Mouse (Mus musculus): ENCODE results near the gene Prr9. TPM values are rescaled to one million over a fixed set of nuclear protein-coding genes. Genes with fewer than 3 reads are reported as not detected.

Gene Prr9
- total RNA-seq (2014; rRNA removed), result not detected in 2 replicates
- not detected in 2 replicates for polyA plus RNA-seq (2012; rRNA removed)

GRCm38 (mm10) chr3:92123847-92124246, at the start of gene Prr9:
TSS of gene Prr9 (minus strand) at chr3:92123947.
- Histone ChIP-seq H3K4me3 (ENCODE audit: insufficient read depth, low read depth, low read length) (no peak within 1 kb of the TSS), H3K27me3 (ENCODE audit: control insufficient read depth, insufficient read depth, low read length) (no peaks in the 10 kb centered on the region), H3K36me3 (ENCODE audit: control insufficient read depth, insufficient read depth, low read length) (no peaks in the 10 kb centered on the region), H3K9ac (ENCODE audit: low read depth, low read length) (no peak within 1 kb of the TSS), H3K79me2 (ENCODE audit: control insufficient read depth, insufficient read depth, low read length) (no peaks in the 10 kb centered on the region), H3K27ac (replicated peaks; ENCODE audit: insufficient read depth, low read depth, low read length) (no peak within 1 kb of the TSS), H3K4me1 (ENCODE audit: control insufficient read depth, insufficient read depth, low read length) (no peaks in the 10 kb centered on the region)
- TF ChIP-seq POLR2A (IDR thresholded peaks at IDR 0.05; ENCODE audit: extremely low read depth, insufficient read depth, low read length), result no peak
- no peak for DNase-seq (ENCODE audit: extremely low read depth, low read depth, low spot score)
- WGBS, result 83% methylated on average over 5 of the region's 5 CpGs

GRCm38 (mm10) chr3:92169847-92170246, 46.1 kb upstream of the Prr9 start:
- DNase-seq (ENCODE audit: extremely low read depth, low read depth, low spot score), result no peak
- H3K4me1 ChIP-seq (ENCODE audit: control insufficient read depth, insufficient read depth, low read length), result no peaks in the 10 kb centered on the region
- no peak overlapping the region for H3K4me3 ChIP-seq (ENCODE audit: insufficient read depth, low read depth, low read length)
- TF ChIP-seq CTCF (IDR thresholded peaks at IDR 0.05; ENCODE audit: low read depth, low read length), result no peak
- H3K79me2 ChIP-seq (ENCODE audit: control insufficient read depth, insufficient read depth, low read length), result no peaks in the 10 kb centered on the region
- WGBS, result 85% methylated on average over 3 of the region's 3 CpGs
- H3K36me3 ChIP-seq (ENCODE audit: control insufficient read depth, insufficient read depth, low read length), result no peaks in the 10 kb centered on the region
- H3K27ac ChIP-seq (replicated peaks; ENCODE audit: insufficient read depth, low read depth, low read length), result no peak overlapping the region
- H3K9ac ChIP-seq (ENCODE audit: low read depth, low read length), result no peak overlapping the region
- H3K27me3 ChIP-seq (ENCODE audit: control insufficient read depth, insufficient read depth, low read length), result no peaks in the 10 kb centered on the region

- Histone ChIP-seq H3K27me3 (ENCODE audit: control insufficient read depth, insufficient read depth, low read length) (no peaks in the 10 kb centered on the region), H3K79me2 (ENCODE audit: control insufficient read depth, insufficient read depth, low read length) (no peaks in the 10 kb centered on the region), H3K9ac (ENCODE audit: low read depth, low read length) (no peak overlapping the region), H3K36me3 (ENCODE audit: control insufficient read depth, insufficient read depth, low read length) (no peaks in the 10 kb centered on the region), H3K4me3 (ENCODE audit: insufficient read depth, low read depth, low read length) (no peak overlapping the region), H3K27ac (replicated peaks; ENCODE audit: insufficient read depth, low read depth, low read length) (no peak overlapping the region), H3K4me1 (ENCODE audit: control insufficient read depth, insufficient read depth, low read length) (no peaks in the 10 kb centered on the region)
- peak; percentile 42 for DNase-seq (ENCODE audit: extremely low read depth, low read depth, low spot score)
- TF ChIP-seq CTCF (IDR thresholded peaks at IDR 0.05; ENCODE audit: low read depth, low read length), result no peak
- no peak for TF ChIP-seq POLR2A (IDR thresholded peaks at IDR 0.05; ENCODE audit: extremely low read depth, insufficient read depth, low read length)
Observed at GRCm38 (mm10) chr3:92153322-92153721, 29.6 kb upstream of the Prr9 start.

GRCm38 (mm10) chr3:92150631-92151277, 27.0 kb upstream of the Prr9 start:
- no peaks in the 10 kb centered on the region for H3K36me3 ChIP-seq (ENCODE audit: control insufficient read depth, insufficient read depth, low read length)
- H3K9ac ChIP-seq (ENCODE audit: low read depth, low read length), result no peak overlapping the region
- no peak overlapping the region for H3K27ac ChIP-seq (replicated peaks; ENCODE audit: insufficient read depth, low read depth, low read length)
- DNase-seq (ENCODE audit: extremely low read depth, low read depth, low spot score), result peak; percentile 42
- H3K4me1 ChIP-seq (ENCODE audit: control insufficient read depth, insufficient read depth, low read length), result no peaks in the 10 kb centered on the region
- TF ChIP-seq POLR2A (IDR thresholded peaks at IDR 0.05; ENCODE audit: extremely low read depth, insufficient read depth, low read length) (no peak), CTCF (IDR thresholded peaks at IDR 0.05; ENCODE audit: low read depth, low read length) (peak; percentile 74)
- H3K4me3 ChIP-seq (ENCODE audit: insufficient read depth, low read depth, low read length), result no peak overlapping the region
- H3K79me2 ChIP-seq (ENCODE audit: control insufficient read depth, insufficient read depth, low read length), result no peaks in the 10 kb centered on the region
- H3K27me3 ChIP-seq (ENCODE audit: control insufficient read depth, insufficient read depth, low read length), result no peaks in the 10 kb centered on the region
- 22% methylated on average over 8 of the region's 8 CpGs for WGBS

- 69% methylated on average over 5 of the region's 5 CpGs for WGBS
- no peaks in the 10 kb centered on the region for H3K27me3 ChIP-seq (ENCODE audit: control insufficient read depth, insufficient read depth, low read length)
- H3K27ac ChIP-seq (replicated peaks; ENCODE audit: insufficient read depth, low read depth, low read length), result no peak overlapping the region
- TF ChIP-seq POLR2A (IDR thresholded peaks at IDR 0.05; ENCODE audit: extremely low read depth, insufficient read depth, low read length), result no peak
- no peak for TF ChIP-seq CTCF (IDR thresholded peaks at IDR 0.05; ENCODE audit: low read depth, low read length)
- no peaks in the 10 kb centered on the region for H3K36me3 ChIP-seq (ENCODE audit: control insufficient read depth, insufficient read depth, low read length)
- DNase-seq (ENCODE audit: extremely low read depth, low read depth, low spot score), result no peak
- no peak overlapping the region for H3K4me3 ChIP-seq (ENCODE audit: insufficient read depth, low read depth, low read length)
- no peak overlapping the region for H3K9ac ChIP-seq (ENCODE audit: low read depth, low read length)
- H3K4me1 ChIP-seq (ENCODE audit: control insufficient read depth, insufficient read depth, low read length), result no peaks in the 10 kb centered on the region
- H3K79me2 ChIP-seq (ENCODE audit: control insufficient read depth, insufficient read depth, low read length), result no peaks in the 10 kb centered on the region
Observed at GRCm38 (mm10) chr3:92147913-92148312, 24.2 kb upstream of the Prr9 start.

- peak; percentile 33 for DNase-seq (ENCODE audit: extremely low read depth, low read depth, low spot score)
- no peak overlapping the region for H3K9ac ChIP-seq (ENCODE audit: low read depth, low read length)
- 22% methylated on average over 2 of the region's 2 CpGs for WGBS
- H3K27me3 ChIP-seq (ENCODE audit: control insufficient read depth, insufficient read depth, low read length), result no peaks in the 10 kb centered on the region
- H3K4me1 ChIP-seq (ENCODE audit: control insufficient read depth, insufficient read depth, low read length), result no peaks in the 10 kb centered on the region
- H3K4me3 ChIP-seq (ENCODE audit: insufficient read depth, low read depth, low read length), result no peak overlapping the region
- no peaks in the 10 kb centered on the region for H3K79me2 ChIP-seq (ENCODE audit: control insufficient read depth, insufficient read depth, low read length)
- H3K27ac ChIP-seq (replicated peaks; ENCODE audit: insufficient read depth, low read depth, low read length), result no peak overlapping the region
- TF ChIP-seq CTCF (IDR thresholded peaks at IDR 0.05; ENCODE audit: low read depth, low read length), result peak; percentile 27; the same call in 1 of the 2 replicates
- TF ChIP-seq POLR2A (IDR thresholded peaks at IDR 0.05; ENCODE audit: extremely low read depth, insufficient read depth, low read length), result no peak
- H3K36me3 ChIP-seq (ENCODE audit: control insufficient read depth, insufficient read depth, low read length), result no peaks in the 10 kb centered on the region
Observed at GRCm38 (mm10) chr3:92147420-92147819, 23.7 kb upstream of the Prr9 start.
